Mouse (Mus musculus) testis, adult 2 months (tissue): ENCODE data around the gene Cep295. TPM values are rescaled to one million over a fixed set of nuclear protein-coding genes. Genes with fewer than 3 reads are reported as not detected.
"Not testable (repeated sequence)": the region's sequence is repeated elsewhere in the genome, so short reads cannot be mapped to it uniquely, and the experiment has no call there.

Experiments used
- H3K27ac ChIP-seq: fragments of 200-500 bp; 2 replicates; pipeline ENCODE4 v1.5.1; 2012; ENCODE audit warnings: low read depth, low read length; ENCODE audit not compliant: control insufficient read depth, insufficient read depth
- H3K27me3 ChIP-seq: fragments of 200-500 bp; 2 replicates; pipeline ENCODE4 v1.6.1; 2012; ENCODE audit warnings: mild to moderate bottlenecking, low read length, moderate library complexity; ENCODE audit not compliant: control insufficient read depth, insufficient read depth
- H3K36me3 ChIP-seq: fragments of 200-500 bp; 2 replicates; pipeline ENCODE4 v1.6.1; 2012; ENCODE audit warnings: mild to moderate bottlenecking, low read length; ENCODE audit not compliant: control insufficient read depth, insufficient read depth
- H3K4me1 ChIP-seq: fragments of 200-500 bp; 2 replicates; pipeline ENCODE4 v1.6.1; 2012; ENCODE audit warnings: low read length; ENCODE audit not compliant: control insufficient read depth, insufficient read depth
- H3K4me3 ChIP-seq: fragments of 200-500 bp; 2 replicates; pipeline ENCODE4 v1.5.1; 2012; ENCODE audit warnings: low read depth, mild to moderate bottlenecking, low read length, moderate library complexity, mixed read lengths; ENCODE audit not compliant: control insufficient read depth
- CTCF ChIP-seq: fragments of 200-500 bp; IDR thresholded peaks from 2 replicates; pipeline ENCODE4 v1.5.1; 2012; ENCODE audit warnings: low read depth, mild to moderate bottlenecking, inconsistent platforms, low read length, moderate library complexity; ENCODE audit not compliant: control insufficient read depth, insufficient read depth, insufficient replicate concordance
- POLR2A ChIP-seq: fragments of 200-500 bp; IDR thresholded peaks from 2 replicates; pipeline ENCODE4 v1.6.1; 2012; ENCODE audit warnings: low read depth, mild to moderate bottlenecking, inconsistent platforms, low read length, moderate library complexity; ENCODE audit not compliant: control insufficient read depth
- polyA plus RNA-seq: library from polyadenylated mRNA; depleted of rRNA; stranded (reverse); fragments of >200 nt; gene quantifications from 2 replicates; pipeline ENCODE4 v1.2.3, GENCODE M21; 2012

Gene Cep295
- polyA plus RNA-seq, 1 experiment: 20.8 TPM

DNA sequence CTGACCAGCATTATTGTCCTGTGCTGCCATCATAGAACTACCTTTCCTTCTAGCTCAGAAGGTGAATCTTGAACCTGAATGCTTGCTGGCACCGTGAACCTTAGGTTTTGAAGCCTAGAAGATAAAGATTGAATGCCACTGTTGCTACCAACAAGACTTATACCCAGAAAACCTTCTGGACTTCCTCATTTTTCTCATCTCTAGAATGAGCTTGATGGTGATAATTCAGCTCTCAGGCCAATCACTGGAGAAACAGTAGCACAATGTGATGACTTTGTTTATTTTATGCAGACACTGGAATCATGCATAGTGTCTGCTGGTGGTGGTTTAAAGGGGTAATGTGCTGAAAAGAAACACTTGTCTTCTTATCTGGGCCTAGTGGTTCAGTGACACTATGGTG, 7.3 kb upstream of the Cep295 start:
- Histone ChIP-seq H3K4me3 (peak overlapping the region; percentile 36; the same call in 1 of the 2 replicates), H3K27me3 (no peaks in the 10 kb centered on the region), H3K27ac (no peak overlapping the region), H3K4me1 (no peaks in the 10 kb centered on the region), H3K36me3 (no peaks in the 10 kb centered on the region)
- TF ChIP-seq POLR2A (no peak), CTCF (no peak)

DNA sequence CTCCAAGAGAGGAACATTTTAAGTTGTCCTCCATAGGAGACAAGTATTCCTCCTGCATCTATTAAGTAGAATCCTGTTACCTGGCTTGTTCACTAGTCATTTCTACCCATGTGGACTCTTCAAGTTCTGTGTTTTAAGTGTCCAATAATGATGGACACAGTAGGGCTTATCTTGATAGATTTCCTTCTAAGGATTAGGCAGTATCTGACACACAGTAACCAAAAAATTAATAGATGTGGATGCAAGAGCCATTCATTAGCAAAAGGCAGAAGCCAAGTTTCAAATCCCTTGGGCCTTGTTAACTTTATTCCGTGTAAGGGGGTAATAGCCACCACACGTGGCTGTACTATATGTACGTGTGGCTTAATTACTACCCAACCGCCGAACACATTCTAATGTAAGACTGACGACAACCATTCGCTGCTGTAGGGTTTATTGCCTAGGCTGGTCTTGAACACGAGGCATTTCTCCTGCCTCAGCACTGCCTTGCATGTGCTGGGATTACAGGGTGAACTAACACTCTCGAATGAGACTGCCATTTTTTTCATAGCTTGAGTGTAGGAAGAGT, 588 bp downstream of the Cep295 start:
- H3K36me3 ChIP-seq: peaks cover 2% of the 10 kb centered on the region; the same call in 1 of the 2 replicates
- H3K4me1 ChIP-seq: peaks cover 4% of the 10 kb centered on the region
- H3K27ac ChIP-seq: peak overlapping the region; percentile 96
- H3K27me3 ChIP-seq: no peaks in the 10 kb centered on the region
- peak overlapping the region; percentile 98 for H3K4me3 ChIP-seq
- TF ChIP-seq POLR2A (no peak), CTCF (no peak)

DNA sequence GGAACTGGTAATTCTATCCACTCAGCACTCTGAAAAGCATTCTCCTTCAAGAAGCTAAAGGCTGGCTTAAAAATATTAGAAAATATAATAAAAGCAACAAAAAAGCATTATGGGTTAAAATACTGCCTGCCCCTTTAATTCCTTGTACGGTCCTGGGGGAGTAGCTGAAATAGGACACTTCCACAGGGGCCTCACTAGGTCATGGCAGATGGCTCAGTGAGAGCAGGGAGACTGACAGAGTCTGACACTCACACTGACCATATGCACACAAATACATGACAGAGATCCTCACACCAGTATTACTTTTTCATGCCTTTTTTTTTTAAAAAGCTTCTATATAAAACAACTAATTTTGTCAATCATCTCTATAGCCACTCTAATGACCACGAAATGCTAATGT, 7.7 kb downstream of the Cep295 start:
- Histone ChIP-seq H3K36me3 (peaks cover 2% of the 10 kb centered on the region), H3K4me3 (no peak overlapping the region)

DNA sequence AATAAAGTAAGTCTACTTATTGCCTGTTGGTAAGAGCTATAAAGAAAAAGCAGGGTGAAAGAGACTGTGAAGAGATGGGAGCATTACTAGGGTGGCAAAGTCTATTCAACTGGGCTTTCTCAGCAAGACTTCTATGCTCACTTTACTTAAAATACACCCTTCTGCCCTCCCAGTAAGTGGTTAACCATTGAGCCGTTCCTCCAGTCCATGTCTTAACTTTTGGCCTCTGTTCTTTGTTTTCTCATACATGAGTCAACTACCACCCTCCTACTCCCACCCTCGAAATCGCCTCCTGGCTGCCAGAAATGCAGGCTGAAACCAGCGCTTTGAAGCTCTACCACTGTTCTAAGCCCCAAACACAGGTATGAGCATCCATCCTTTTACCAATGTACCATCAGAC, 19.8 kb downstream of the Cep295 start:
- Histone ChIP-seq H3K36me3 (peaks cover 9% of the 10 kb centered on the region), H3K4me3 (no peak overlapping the region), H3K27ac (no peak overlapping the region), H3K27me3 (no peaks in the 10 kb centered on the region), H3K4me1 (no peaks in the 10 kb centered on the region)
- TF ChIP-seq CTCF (no peak), POLR2A (no peak)

More for the DNA sequence above, 7.7 kb downstream of the Cep295 start:
- H3K27me3 ChIP-seq: no peaks in the 10 kb centered on the region
- TF ChIP-seq POLR2A (no peak), CTCF (no peak)
- H3K27ac ChIP-seq: no peak overlapping the region
- H3K4me1 ChIP-seq: no peaks in the 10 kb centered on the region

DNA sequence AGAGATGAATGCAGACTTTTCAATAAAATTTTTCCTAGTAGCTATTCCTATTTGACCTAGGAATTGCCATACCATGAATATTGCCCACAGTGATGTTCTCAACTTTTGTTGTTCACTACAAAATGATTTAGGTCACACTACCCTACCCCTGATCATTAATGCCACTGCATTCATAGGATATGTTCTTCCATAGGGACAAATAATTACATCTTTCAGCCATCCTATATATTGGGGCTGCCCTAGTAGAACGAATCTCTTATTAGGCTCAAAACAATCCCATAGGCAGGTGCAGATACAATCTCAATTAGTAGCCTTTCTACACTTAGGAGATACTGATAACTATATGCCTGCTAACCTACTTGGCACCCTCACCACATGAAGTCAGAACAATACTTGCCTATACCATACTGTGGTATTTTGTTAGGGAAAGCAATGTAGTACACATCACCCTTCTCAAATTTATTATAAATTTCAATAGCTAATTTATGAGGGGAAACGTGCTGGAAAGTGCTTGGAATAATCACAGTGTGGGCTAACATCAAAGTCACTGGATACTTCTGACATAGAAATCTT, 39.3 kb downstream of the Cep295 start:
- no peak overlapping the region for H3K27ac ChIP-seq
- H3K36me3 ChIP-seq: no peaks in the 10 kb centered on the region; the same call in 1 of the 2 replicates
- no peaks in the 10 kb centered on the region for H3K4me1 ChIP-seq
- TF ChIP-seq POLR2A: no peak
- no peak for TF ChIP-seq CTCF
- H3K27me3 ChIP-seq: no peaks in the 10 kb centered on the region
- no peak overlapping the region for H3K4me3 ChIP-seq

DNA sequence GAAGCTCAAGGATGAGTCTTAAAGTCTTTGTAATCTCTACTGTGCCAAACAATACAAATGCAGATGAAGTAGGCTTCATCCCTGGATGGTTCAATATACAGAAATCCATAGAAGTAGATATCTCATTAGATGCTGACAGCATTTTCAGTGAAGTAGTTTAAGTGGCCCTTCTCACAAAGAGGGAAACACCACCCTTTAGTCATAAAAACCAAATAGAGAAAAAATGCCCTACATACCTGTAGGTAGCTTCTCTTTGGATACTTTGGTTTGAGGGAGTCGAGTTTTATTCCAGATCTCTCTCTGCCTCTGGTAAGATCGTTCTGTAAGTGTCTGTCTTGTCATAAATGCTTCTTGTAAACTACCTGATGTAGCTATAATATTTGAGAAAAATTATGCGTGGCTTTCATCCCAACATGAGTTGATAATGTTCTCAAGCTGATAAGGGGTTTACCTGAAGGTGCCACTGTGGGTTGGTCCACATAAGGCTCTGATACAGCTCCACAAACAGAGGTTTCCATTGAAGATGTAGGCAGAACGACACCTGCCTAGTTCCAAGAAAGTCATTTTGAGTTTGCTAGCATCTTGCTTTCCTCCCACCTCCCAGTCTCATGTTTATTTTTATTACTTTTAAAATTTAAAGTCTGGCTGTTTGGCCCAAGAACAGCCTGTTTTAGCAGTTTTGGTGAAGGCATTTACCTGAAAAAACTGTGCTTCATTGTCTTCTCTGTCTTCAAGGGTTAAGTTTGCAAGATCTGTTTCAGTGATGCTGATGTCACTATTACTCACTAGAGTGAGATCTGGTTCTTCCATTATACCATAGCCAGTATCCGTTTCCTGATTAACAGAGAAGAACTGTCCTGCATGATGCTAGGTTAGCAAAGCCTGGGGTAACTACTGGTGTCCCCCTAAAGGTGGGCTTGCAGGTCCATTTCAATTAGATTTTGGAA, 40.1 kb downstream of the Cep295 start:
- H3K36me3 ChIP-seq: no peaks in the 10 kb centered on the region; the same call in 1 of the 2 replicates

DNA sequence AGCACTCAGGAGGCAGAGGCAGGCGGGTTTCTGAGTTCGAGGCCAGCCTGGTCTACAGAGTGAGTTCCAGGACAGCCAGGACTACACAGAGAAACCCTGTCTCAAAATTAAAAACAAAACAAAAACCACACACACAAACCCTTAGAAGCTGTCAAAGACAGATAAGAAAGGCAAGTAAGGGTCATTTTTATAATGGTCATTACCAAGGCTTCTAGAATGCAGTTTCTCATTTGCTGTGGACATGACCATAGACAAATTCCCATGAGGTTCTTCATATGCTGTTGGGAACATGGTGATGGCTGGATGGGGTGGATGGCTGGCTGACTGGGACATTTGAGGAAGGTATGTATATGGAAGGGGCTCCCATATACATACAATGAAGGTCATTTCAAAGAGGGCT, 41.3 kb downstream of the Cep295 start:
- H3K27ac ChIP-seq, H3K4me1 ChIP-seq, H3K27me3 ChIP-seq, H3K4me3 ChIP-seq, H3K36me3 ChIP-seq: not testable (repeated sequence)

More for the DNA sequence above, 40.1 kb downstream of the Cep295 start:
- Histone ChIP-seq H3K27ac (no peak overlapping the region), H3K4me1 (no peaks in the 10 kb centered on the region), H3K4me3 (no peak overlapping the region), H3K27me3 (no peaks in the 10 kb centered on the region)
- TF ChIP-seq POLR2A: no peak
- TF ChIP-seq CTCF: no peak
